Comparison of ENCODE assay signal across 8 mouse cellular contexts in the genomic region with DNA sequence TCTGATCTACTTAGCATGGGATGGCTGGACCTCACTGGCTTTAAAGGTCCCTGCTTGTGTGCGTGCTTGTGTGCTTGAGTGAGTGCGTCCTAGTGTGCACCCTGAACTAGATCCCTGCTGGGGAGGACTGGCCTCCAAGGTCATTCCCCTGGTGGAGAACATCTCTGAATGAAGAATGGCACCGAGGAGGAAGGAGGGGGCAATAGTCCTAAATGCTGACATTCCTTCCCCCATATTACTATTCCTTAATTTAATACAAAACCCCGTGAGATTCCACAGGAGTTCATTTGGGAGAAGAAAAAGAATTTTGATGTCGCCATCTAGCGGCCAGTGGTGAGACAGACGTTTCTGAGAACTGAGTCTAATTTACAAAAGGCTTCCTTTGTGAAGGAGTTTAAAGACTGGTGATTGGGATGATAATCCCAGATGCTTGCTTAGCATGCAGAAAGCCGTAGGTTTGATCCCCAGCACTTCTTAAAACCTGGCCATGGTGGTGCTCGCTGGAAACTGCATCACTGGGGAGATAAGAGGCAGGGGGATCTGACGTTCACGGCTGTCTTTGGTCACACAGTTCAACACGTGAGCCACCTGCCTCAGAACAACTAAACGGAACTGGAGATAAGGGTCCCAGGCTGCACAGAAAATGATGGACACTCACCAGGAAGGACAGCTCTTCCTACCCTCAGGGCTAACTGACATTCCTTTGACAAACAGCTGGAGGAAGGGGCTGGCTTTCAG. TPM values are rescaled to one million over a fixed set of nuclear protein-coding genes. Genes with fewer than 3 reads are reported as not detected.
DNase-seq lines count a peak whose midpoint lies in the region; ATAC-seq and TF ChIP-seq lines count a peak whose summit lies in the region.
"Not testable (repeated sequence)": the region's sequence is repeated elsewhere in the genome, so short reads cannot be mapped to it uniquely, and the experiment has no call there.

No protein-coding gene starts in this region.

- CTCF ChIA-PET in Patski (lab: Charles Lee): not testable (repeated sequence)

- H3K4me3 ChIP-seq in hindbrain, embryonic 13.5 days; lung, embryonic 16.5 days (ENCODE audit: low read length): not testable (repeated sequence)

- POLR2A ChIA-PET in Patski (lab: Charles Lee): not testable (repeated sequence)

- H3K27ac ChIP-seq in hindbrain, embryonic 13.5 days; lung, embryonic 16.5 days (ENCODE audit: low read length): not testable (repeated sequence)

- not testable (repeated sequence) for H3K27me3 ChIP-seq in Patski; hindbrain, embryonic 13.5 days; lung, embryonic 16.5 days (ENCODE audit: control insufficient read depth, insufficient read depth, low read depth, low read length)

- H3K4me1 ChIP-seq in hindbrain, embryonic 13.5 days (replicated peaks); lung, embryonic 16.5 days (replicated peaks; ENCODE audit: control insufficient read depth, insufficient read depth, low read length): not testable (repeated sequence)

- in situ Hi-C loops in Patski (cut with MboI; ENCODE audit: low pct_unique_long_range_greater_than_20kb): not testable (repeated sequence)

- DNase-seq in Patski (ENCODE audit: low read depth, low spot score): not testable (repeated sequence)
- peak; percentile 74 to 88 for DNase-seq in cerebellum, postnatal 36 days
- peak; percentile 92 to 96 for DNase-seq in frontal cortex, postnatal 36 days (ENCODE audit: low spot score in 2 of 2)
- DNase-seq in layer of hippocampus, postnatal 10 days (ENCODE audit: low spot score in 2 of 2): peak; percentile 97 to 99
- DNase-seq in retina, adult 2 months (ENCODE audit: low read depth, low spot score): peak; percentile 63
- peak; percentile 81 for DNase-seq in thymus, postnatal 4 days

- TF ChIP-seq CTCF in Patski (IDR thresholded peaks at IDR 0.05): peak; percentile 82

- not testable (repeated sequence) for H3K36me3 ChIP-seq in hindbrain, embryonic 13.5 days; lung, embryonic 16.5 days (ENCODE audit: control insufficient read depth, insufficient read depth, low read length)

- not testable (repeated sequence) for H3K9ac ChIP-seq in hindbrain, embryonic 13.5 days; lung, embryonic 16.5 days (ENCODE audit: low read length)

- H3K9me3 ChIP-seq in hindbrain, embryonic 13.5 days; lung, embryonic 16.5 days (ENCODE audit: control insufficient read depth, low read length): not testable (repeated sequence)

- H3K4me2 ChIP-seq in hindbrain, embryonic 13.5 days; lung, embryonic 16.5 days (ENCODE audit: low read depth, low read length): not testable (repeated sequence)

- 48% methylated on average over 13 of the region's 13 CpGs for WGBS in hindbrain, embryonic 13.5 days
- WGBS in lung, embryonic 16.5 days: 32% methylated on average over 12 of the region's 13 CpGs

- ATAC-seq in Patski: peak; percentile 69
- peak; percentile 94 for ATAC-seq in hindbrain, embryonic 13.5 days (ENCODE audit: low FRiP score)
- ATAC-seq in lung, embryonic 16.5 days (ENCODE audit: low read depth): peak; percentile 74

RNA-seq across cellular contexts. Expression of a gene that starts 26.2 kb away (rescaled TPM):
- polyA plus RNA-seq in Patski (2021): not detected
- not detected in 2 replicates for polyA plus RNA-seq in hindbrain, embryonic 13.5 days (2015; fragmentation: Nextera tagmentation; extraction: Ambion mirVana)
- total RNA-seq in layer of hippocampus, postnatal 10 days (2021): not detected
- not detected in 2 replicates for polyA plus RNA-seq in lung, embryonic 16.5 days (2015; fragmentation: Nextera tagmentation; extraction: Ambion mirVana)
